9 mouse cellular contexts compared by ENCODE assay signal in genomic region chr9:118453427-118453826, GRCm38 (mm10). TPM values are rescaled to one million over a fixed set of nuclear protein-coding genes. Genes with fewer than 3 reads are reported as not detected.
DNase-seq lines count a peak whose midpoint lies in the region; ATAC-seq and TF ChIP-seq lines count a peak whose summit lies in the region.
"Had no signal": no experiment of that assay in that cellular context is flagged by ENCODE, and none has a peak within 500 bp of the region (broad histone marks: within the 10 kb centered on the region; RNA-seq: fewer than 3 reads in every experiment).

No protein-coding gene starts in this region.

- no peak for TF ChIP-seq POLR2A in kidney, adult 2 months (IDR thresholded peaks at IDR 0.05; ENCODE audit: low read depth, low read length)

- no peak overlapping the region for H3K27ac ChIP-seq in kidney, adult 2 months (ENCODE audit: insufficient read depth, low read depth, low read length)
- no peak overlapping the region for H3K27ac ChIP-seq in liver, embryonic 13.5 days

- no peak for DNase-seq in kidney, adult 2 months
- DNase-seq in kidney, adult 11 months, result no peak
- peak; percentile 56 for DNase-seq in brain, adult 2 months (ENCODE audit: low read depth, low spot score)
- no peak for DNase-seq in liver, embryonic 13.5 days
- no peak for DNase-seq in gastrocnemius, adult 8-10 months (ENCODE audit: low spot score in 2 of 2)
- no peak for DNase-seq in embryo, embryonic 11 days
- DNase-seq: right cerebral cortex, postnatal 4 days had no signal

- no peaks in the 10 kb centered on the region for H3K36me3 ChIP-seq in kidney, adult 2 months (ENCODE audit: control insufficient read depth, insufficient read depth, low read length)
- no peaks in the 10 kb centered on the region for H3K36me3 ChIP-seq in liver, embryonic 13.5 days

- TF ChIP-seq CTCF in kidney, adult 2 months (conservative IDR thresholded peaks at IDR 0.05; ENCODE audit: insufficient read depth, insufficient read length, low read depth, low read length), result no peak

- no peak overlapping the region; the same call in 1 of the 2 replicates for H3K4me2 ChIP-seq in liver, embryonic 13.5 days

- peak; percentile 70 for ATAC-seq in CD4-positive, CD25-positive, alpha-beta regulatory T cell, adult 4 months
- no peak for ATAC-seq in liver, embryonic 13.5 days (ENCODE audit: low read depth)

- peak overlapping the region; percentile 44 for H3K4me3 ChIP-seq in kidney, adult 2 months (ENCODE audit: insufficient read depth, low read depth, low read length)
- peak overlapping the region; percentile 9; the same call in 1 of the 2 replicates for H3K4me3 ChIP-seq in liver, embryonic 13.5 days (replicated peaks)
- H3K4me3 ChIP-seq: erythroblast, embryonic 14.5 days had no signal

- H3K27me3 ChIP-seq in kidney, adult 2 months (replicated peaks; ENCODE audit: control insufficient read depth, insufficient read depth, low read length), result no peaks in the 10 kb centered on the region
- H3K27me3 ChIP-seq in liver, embryonic 13.5 days, result no peaks in the 10 kb centered on the region

- H3K9me3 ChIP-seq in liver, embryonic 13.5 days (replicated peaks), result no peaks in the 10 kb centered on the region

- WGBS in kidney, adult 2 months, result 36% methylated on average over 9 of the region's 9 CpGs
- 42% methylated on average over 9 of the region's 9 CpGs for WGBS in liver, embryonic 13.5 days (ENCODE audit: insufficient replicate concordance)

- H3K4me1 ChIP-seq in kidney, adult 2 months (ENCODE audit: control insufficient read depth, insufficient read depth, low read length), result no peaks in the 10 kb centered on the region
- H3K4me1 ChIP-seq in liver, embryonic 13.5 days (replicated peaks), result no peaks in the 10 kb centered on the region

- H3K9ac ChIP-seq in liver, embryonic 13.5 days, result no peak overlapping the region

RNA-seq across cellular contexts. Expression of gene Eomes, which starts 24.6 kb away (rescaled TPM):
- 0.05 and 0.36 TPM in 2 replicates for polyA plus RNA-seq in kidney, adult 2 months (2012; rRNA removed)
- polyA plus RNA-seq in CD4-positive, CD25-positive, alpha-beta regulatory T cell, adult 4 months (2017; shearing (Covaris generic)), result under 1 TPM; 0.28 to 0.54 TPM
- polyA plus RNA-seq in liver, embryonic 13.5 days (2015; fragmentation: Nextera tagmentation; extraction: Ambion mirVana), result not detected in 2 replicates
- not detected for total RNA-seq in gastrocnemius, adult 8-10 months (2022)
- polyA plus RNA-seq: erythroblast, embryonic 14.5 days had no signal

RNA-seq across cellular contexts. Expression of gene Golga4, which starts 52.6 kb away (rescaled TPM):
- 20.7 and 23.1 TPM in 2 replicates for polyA plus RNA-seq in kidney, adult 2 months (2012; rRNA removed)
- polyA plus RNA-seq in CD4-positive, CD25-positive, alpha-beta regulatory T cell, adult 4 months (2017; shearing (Covaris generic)), result 10 to 100 TPM; 24.4 to 30.7 TPM
- polyA plus RNA-seq in liver, embryonic 13.5 days (2015; fragmentation: Nextera tagmentation; extraction: Ambion mirVana), result 14.6 and 17.7 TPM in 2 replicates
- total RNA-seq in gastrocnemius, adult 8-10 months (2022), result 100 to 1,000 TPM; 399 to 503 (median 431) TPM
